Mouse (Mus musculus) embryonic facial prominence, embryonic 12.5 days (tissue): ENCODE measurements at regions not wholly inside any gene's neighbourhood (a gene's known extent, or its start where the extent isn't known, plus 50 kb on each side); places are given as distances from the start of the nearest gene placed in this dataset.

Experiments used
- ATAC-seq: fragments of 200-750 bp; cut with Nextera tagmentation; 2 replicates; pipeline ENCODE4 v1.8.0; 2017; ENCODE audit not compliant: insufficient number of reproducible peaks, insufficient read depth, low FRiP score, low TSS enrichment
- H3K27ac ChIP-seq: fragments of 300-500 bp; sonication (generic); 2 replicates; pipeline ENCODE4 v1.5.1; 2016; ENCODE audit warnings: mild to moderate bottlenecking
- H3K27me3 ChIP-seq: fragments of 300-500 bp; sonication (generic); 2 replicates; pipeline ENCODE4 v1.6.1; 2016; ENCODE audit warnings: mild to moderate bottlenecking, moderate library complexity
- H3K36me3 ChIP-seq: fragments of 300-500 bp; sonication (generic); 2 replicates; pipeline ENCODE4 v1.6.1; 2016; ENCODE audit warnings: mild to moderate bottlenecking
- H3K4me1 ChIP-seq: fragments of 300-500 bp; sonication (generic); 2 replicates; pipeline ENCODE4 v1.6.1; 2016
- H3K4me2 ChIP-seq: fragments of 300-500 bp; sonication (generic); replicated peaks from 2 replicates; pipeline ENCODE4 v1.6.1; 2016; ENCODE audit warnings: mild to moderate bottlenecking, moderate library complexity
- H3K4me3 ChIP-seq: fragments of 300-500 bp; sonication (generic); 2 replicates; pipeline ENCODE4 v1.5.1; 2016; ENCODE audit warnings: mild to moderate bottlenecking
- H3K9ac ChIP-seq: fragments of 300-500 bp; sonication (generic); 2 replicates; pipeline ENCODE4 v1.6.1; 2016; ENCODE audit warnings: mild to moderate bottlenecking, moderate library complexity
- H3K9me3 ChIP-seq: fragments of 300-500 bp; sonication (generic); 2 replicates; pipeline ENCODE4 v1.6.1; 2016; ENCODE audit warnings: mild to moderate bottlenecking, moderate library complexity
- WGBS: fragments of 180-500 bp; shearing (Covaris S2); methylation state at CpG from one replicate; pipeline ENCODE4 v1.1.7; 2016; 5-methylcytosine and 5-hydroxymethylcytosine counted together

GRCm38 (mm10) chr12:9237538-9237937 is 207.7 kb downstream of the Ttc32 start:
- no peaks in the 10 kb centered on the region for H3K4me1 ChIP-seq
- no peak overlapping the region for H3K27ac ChIP-seq
- H3K27me3 ChIP-seq = no peaks in the 10 kb centered on the region; the same call in 1 of the 2 replicates
- 66% methylated on average over 6 of the region's 6 CpGs for WGBS
- ATAC-seq = no peak
- no peak overlapping the region for H3K9ac ChIP-seq
- H3K36me3 ChIP-seq = no peaks in the 10 kb centered on the region
- H3K4me3 ChIP-seq = no peak overlapping the region
- no peaks in the 10 kb centered on the region for H3K9me3 ChIP-seq
- H3K4me2 ChIP-seq = no peak overlapping the region

- H3K27me3 ChIP-seq = no peaks in the 10 kb centered on the region; the same call in 1 of the 2 replicates
Measured at GRCm38 (mm10) chr12:9237955-9238354, 208.2 kb downstream of the Ttc32 start.

GRCm38 (mm10) chr12:9247506-9247905 is 217.7 kb downstream of the Ttc32 start:
- H3K4me2 ChIP-seq = no peak overlapping the region
- H3K4me3 ChIP-seq = no peak overlapping the region
- no peaks in the 10 kb centered on the region for H3K36me3 ChIP-seq
- WGBS = 72% methylated on average over 5 of the region's 5 CpGs
- no peaks in the 10 kb centered on the region for H3K9me3 ChIP-seq
- no peak for ATAC-seq
- H3K27me3 ChIP-seq = no peaks in the 10 kb centered on the region
- H3K4me1 ChIP-seq = no peaks in the 10 kb centered on the region
- H3K27ac ChIP-seq = no peak overlapping the region
- no peak overlapping the region for H3K9ac ChIP-seq

More at GRCm38 (mm10) chr12:9237955-9238354, 208.2 kb downstream of the Ttc32 start:
- no peak overlapping the region for H3K4me2 ChIP-seq
- no peak overlapping the region for H3K9ac ChIP-seq
- no peak for ATAC-seq
- H3K9me3 ChIP-seq = no peaks in the 10 kb centered on the region
- H3K27ac ChIP-seq = no peak overlapping the region
- 65% methylated on average over 1 of the region's 1 CpGs for WGBS
- H3K4me1 ChIP-seq = no peaks in the 10 kb centered on the region
- no peaks in the 10 kb centered on the region for H3K36me3 ChIP-seq
- no peak overlapping the region for H3K4me3 ChIP-seq

- Histone ChIP-seq H3K27me3 (no peaks in the 10 kb centered on the region), H3K9ac (no peak overlapping the region), H3K4me2 (no peak overlapping the region), H3K4me1 (0 out of 2 replicates have a peak, but pooled peaks cover 8% of the 10 kb centered on the region), H3K27ac (no peak overlapping the region), H3K4me3 (no peak overlapping the region), H3K36me3 (no peaks in the 10 kb centered on the region), H3K9me3 (no peaks in the 10 kb centered on the region)
- ATAC-seq = no peak
- WGBS = 38% methylated on average over 5 of the region's 5 CpGs
Measured at GRCm38 (mm10) chr12:9251772-9252171, 222.0 kb downstream of the Ttc32 start.

- Histone ChIP-seq H3K9me3 (no peaks in the 10 kb centered on the region), H3K27ac (no peak overlapping the region), H3K27me3 (no peaks in the 10 kb centered on the region), H3K4me1 (0 out of 2 replicates have a peak, but pooled peaks cover 8% of the 10 kb centered on the region), H3K4me2 (no peak overlapping the region), H3K9ac (no peak overlapping the region), H3K36me3 (no peaks in the 10 kb centered on the region), H3K4me3 (no peak overlapping the region)
- ATAC-seq = no peak
- whole genome bisulfite sequencing = 27% methylated on average over 19 of the region's 19 CpGs
Measured at GRCm38 (mm10) chr12:9253306-9254074, 223.7 kb downstream of the Ttc32 start.

- no peak overlapping the region for H3K27ac ChIP-seq
- no peaks in the 10 kb centered on the region for H3K27me3 ChIP-seq
- H3K4me1 ChIP-seq = 0 out of 2 replicates have a peak, but pooled peaks cover 8% of the 10 kb centered on the region
- WGBS = 47% methylated on average over 6 of the region's 6 CpGs
- H3K36me3 ChIP-seq = no peaks in the 10 kb centered on the region
- H3K9me3 ChIP-seq = no peaks in the 10 kb centered on the region
- H3K9ac ChIP-seq = no peak overlapping the region
- no peak overlapping the region for H3K4me3 ChIP-seq
- H3K4me2 ChIP-seq = no peak overlapping the region
- ATAC-seq = no peak
Measured at GRCm38 (mm10) chr12:9254301-9254860, 224.6 kb downstream of the Ttc32 start.

GRCm38 (mm10) chr12:9255661-9256486 is 226.1 kb downstream of the Ttc32 start:
- no peak for ATAC-seq
- Histone ChIP-seq H3K4me1 (0 out of 2 replicates have a peak, but pooled peaks cover 8% of the 10 kb centered on the region), H3K36me3 (no peaks in the 10 kb centered on the region), H3K4me2 (no peak overlapping the region), H3K9me3 (no peaks in the 10 kb centered on the region), H3K9ac (no peak overlapping the region), H3K27me3 (no peaks in the 10 kb centered on the region), H3K27ac (no peak overlapping the region), H3K4me3 (no peak overlapping the region)
- 76% methylated on average over 10 of the region's 10 CpGs for WGBS

GRCm38 (mm10) chr12:9256487-9256820 is 226.7 kb downstream of the Ttc32 start:
- H3K27me3 ChIP-seq = no peaks in the 10 kb centered on the region
- no peaks in the 10 kb centered on the region for H3K9me3 ChIP-seq

GRCm38 (mm10) chr12:9258221-9258620 is 228.4 kb downstream of the Ttc32 start:
- Histone ChIP-seq H3K4me3 (no peak overlapping the region), H3K9me3 (no peaks in the 10 kb centered on the region), H3K36me3 (no peaks in the 10 kb centered on the region), H3K27ac (no peak overlapping the region), H3K4me1 (0 out of 2 replicates have a peak, but pooled peaks cover 8% of the 10 kb centered on the region), H3K27me3 (no peaks in the 10 kb centered on the region), H3K4me2 (no peak overlapping the region), H3K9ac (no peak overlapping the region)
- WGBS = 95% methylated on average over 1 of the region's 1 CpGs
- ATAC-seq = no peak

More at GRCm38 (mm10) chr12:9256487-9256820, 226.7 kb downstream of the Ttc32 start:
- no peak for ATAC-seq
- H3K4me1 ChIP-seq = 0 out of 2 replicates have a peak, but pooled peaks cover 8% of the 10 kb centered on the region
- H3K9ac ChIP-seq = no peak overlapping the region
- H3K4me3 ChIP-seq = no peak overlapping the region
- no peak overlapping the region for H3K4me2 ChIP-seq
- H3K36me3 ChIP-seq = no peaks in the 10 kb centered on the region
- H3K27ac ChIP-seq = no peak overlapping the region

GRCm38 (mm10) chr12:9261662-9262061 is 231.9 kb downstream of the Ttc32 start:
- ATAC-seq = no peak
- no peak overlapping the region for H3K9ac ChIP-seq
- H3K9me3 ChIP-seq = no peaks in the 10 kb centered on the region
- H3K4me2 ChIP-seq = no peak overlapping the region
- H3K4me3 ChIP-seq = no peak overlapping the region
- H3K27me3 ChIP-seq = no peaks in the 10 kb centered on the region; the same call in 1 of the 2 replicates
- no peaks in the 10 kb centered on the region for H3K36me3 ChIP-seq
- WGBS = 60% methylated on average over 6 of the region's 6 CpGs
- no peak overlapping the region for H3K27ac ChIP-seq
- H3K4me1 ChIP-seq = no peaks in the 10 kb centered on the region

- WGBS = 79% methylated on average over 4 of the region's 4 CpGs
- Histone ChIP-seq H3K27me3 (no peaks in the 10 kb centered on the region; the same call in 1 of the 2 replicates), H3K4me1 (no peaks in the 10 kb centered on the region), H3K4me3 (no peak overlapping the region), H3K27ac (no peak overlapping the region), H3K36me3 (no peaks in the 10 kb centered on the region), H3K9ac (no peak overlapping the region), H3K4me2 (no peak overlapping the region), H3K9me3 (no peaks in the 10 kb centered on the region)
- ATAC-seq = no peak
Measured at GRCm38 (mm10) chr12:9266221-9266620, 236.4 kb downstream of the Ttc32 start.
